Mouse (Mus musculus) activated CD4-positive, CD25-positive, alpha-beta regulatory T cell, adult 4 months (primary cell): ENCODE data around the gene Mre11a. TPM values are rescaled to one million over a fixed set of nuclear protein-coding genes. Genes with fewer than 3 reads are reported as not detected.

ENCODE experiments used
- ATAC-seq: one replicate; pipeline ENCODE4 v1.8.0; 2017
- polyA plus RNA-seq, 2 experiments: library from polyadenylated mRNA; unstranded; fragments of 100-300 nt; shearing (Covaris generic); gene quantifications; one replicate each; pipeline ENCODE4 v1.2.1; 2017

The Mre11a gene
- polyA plus RNA-seq, 2 experiments from 2014 or later = 19.6 to 24.6 TPM

DNA sequence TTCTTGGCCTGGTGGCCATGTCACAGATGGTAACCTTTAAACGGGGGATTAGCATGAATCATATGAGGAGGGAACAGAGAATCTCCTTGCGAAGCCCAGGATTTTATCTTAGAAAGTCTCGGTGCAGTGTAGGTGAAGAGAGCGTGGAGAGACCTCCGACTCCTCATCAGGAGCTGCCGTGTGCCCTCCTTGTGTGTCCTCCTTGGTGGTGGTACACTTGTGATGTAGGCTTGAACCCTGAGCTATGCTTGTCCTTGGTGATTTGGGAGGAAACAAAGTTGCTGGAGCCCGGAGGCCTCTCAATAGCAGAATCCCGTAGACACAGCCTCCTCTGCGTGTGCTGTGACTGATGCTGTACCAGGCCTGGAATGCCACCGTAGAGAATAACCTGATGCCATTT lies 86.3 kb downstream of the Mre11a start:
- no peak for ATAC-seq

DNA sequence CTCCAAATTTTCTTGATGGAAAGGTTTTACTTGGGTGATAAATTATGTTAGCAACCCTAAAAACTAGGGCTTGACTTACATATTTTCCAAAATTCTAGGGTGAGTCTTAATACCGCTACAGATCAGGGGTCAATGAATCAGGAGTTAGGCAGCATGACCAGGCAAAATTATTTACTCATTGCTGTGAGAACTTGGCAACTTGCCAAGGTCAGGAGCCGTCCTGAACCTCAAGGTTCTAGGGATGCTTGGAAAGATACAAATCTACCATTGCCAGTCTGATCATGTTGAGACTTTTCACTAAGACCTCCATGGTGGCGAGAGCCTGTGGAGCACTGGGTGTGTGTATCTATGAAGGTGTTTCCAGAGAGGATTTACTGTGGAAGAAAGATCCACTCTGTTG lies 87.1 kb downstream of the Mre11a start:
- no peak for ATAC-seq

DNA sequence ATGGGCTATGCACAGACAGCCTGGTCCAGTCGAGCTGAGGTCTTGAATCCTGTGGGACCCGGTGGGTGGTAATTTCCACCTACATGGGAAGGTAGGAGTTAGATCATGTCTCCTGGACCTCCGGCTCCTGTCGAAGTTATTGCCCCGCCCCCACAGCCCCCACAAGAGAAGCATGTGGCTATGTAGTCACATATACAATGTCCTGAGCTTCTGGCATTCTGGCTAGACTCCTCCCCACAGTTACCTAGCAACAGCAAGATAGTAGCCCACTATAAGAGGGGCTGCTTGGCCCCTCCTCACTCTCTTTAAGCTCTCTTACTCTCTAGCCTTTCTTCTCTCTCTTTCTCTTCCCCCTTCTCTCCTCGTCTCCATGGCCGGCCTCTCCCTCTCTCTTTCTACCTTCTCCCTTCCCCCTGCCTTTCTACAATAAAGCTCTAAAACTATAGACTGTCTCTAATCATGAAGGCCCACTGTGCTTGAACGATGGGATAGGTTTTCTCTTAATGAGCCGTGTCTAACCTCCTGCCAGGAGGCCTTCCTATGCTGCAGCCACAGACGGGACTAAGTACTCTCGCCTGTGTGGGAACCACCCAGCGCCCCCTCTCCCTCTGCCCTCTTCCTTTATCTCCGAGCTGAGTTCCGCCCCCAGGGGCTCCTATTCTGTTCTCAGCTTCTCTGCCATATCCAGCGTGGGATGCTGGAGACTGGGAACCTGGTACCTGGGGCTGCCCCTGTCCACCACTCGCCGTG lies 87.9 kb downstream of the Mre11a start:
- ATAC-seq = no peak

DNA sequence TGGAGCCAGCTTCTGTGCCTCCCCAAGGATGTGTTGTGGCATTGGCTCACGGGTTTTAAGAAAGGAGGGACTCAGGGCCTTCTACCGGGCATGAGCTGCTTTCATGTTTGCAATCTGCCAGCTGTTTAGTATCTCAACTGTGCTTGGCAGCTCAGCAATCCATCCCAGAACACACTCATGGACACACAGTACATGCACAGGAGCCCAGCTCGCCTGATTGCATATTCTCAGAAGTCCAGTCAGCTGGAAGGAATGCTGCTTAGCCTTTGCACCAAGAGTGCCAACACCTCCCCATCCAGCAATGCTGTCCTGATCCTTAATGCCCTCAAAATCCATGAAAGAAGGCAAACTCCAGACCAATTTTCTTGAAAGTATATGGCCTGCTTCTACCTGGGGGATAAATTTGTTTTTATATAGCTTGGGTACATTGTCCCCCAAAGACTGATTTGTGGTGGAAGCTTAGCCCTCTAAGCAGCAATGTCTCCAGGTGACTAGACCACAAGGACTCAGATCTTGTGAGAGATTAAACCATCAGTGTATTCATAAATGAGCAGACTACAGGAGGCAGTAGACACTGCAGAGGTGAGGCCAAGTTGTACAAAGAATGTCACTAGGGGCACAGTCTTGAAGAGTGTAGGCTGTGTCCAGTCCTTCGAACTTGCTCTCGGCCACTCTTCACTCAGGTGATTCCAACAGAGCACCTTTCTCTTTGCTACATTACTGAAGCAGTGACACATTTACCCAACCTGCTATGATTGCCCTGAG lies 91.5 kb downstream of the Mre11a start:
- ATAC-seq = peak; percentile 74

DNA sequence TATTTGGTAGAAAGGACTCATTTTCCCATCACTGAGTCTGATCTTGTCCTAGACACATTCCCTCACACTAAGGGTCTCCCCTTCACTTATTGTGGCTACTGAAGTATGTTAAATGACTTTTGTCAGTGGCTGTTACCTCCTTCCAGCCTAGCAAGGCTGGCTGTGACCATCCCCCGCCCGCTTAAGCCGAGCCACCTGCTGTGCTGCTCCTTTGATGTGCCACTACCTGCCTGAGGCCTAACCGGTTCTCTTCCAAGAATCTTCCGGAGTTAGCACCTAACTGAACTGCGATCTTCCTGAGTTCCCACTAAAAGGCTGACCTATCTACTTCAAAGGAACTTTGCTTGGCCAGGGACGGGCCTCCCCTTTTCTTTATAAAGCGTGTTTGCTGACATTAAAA lies 92.1 kb downstream of the Mre11a start:
- ATAC-seq = peak; percentile 58

DNA sequence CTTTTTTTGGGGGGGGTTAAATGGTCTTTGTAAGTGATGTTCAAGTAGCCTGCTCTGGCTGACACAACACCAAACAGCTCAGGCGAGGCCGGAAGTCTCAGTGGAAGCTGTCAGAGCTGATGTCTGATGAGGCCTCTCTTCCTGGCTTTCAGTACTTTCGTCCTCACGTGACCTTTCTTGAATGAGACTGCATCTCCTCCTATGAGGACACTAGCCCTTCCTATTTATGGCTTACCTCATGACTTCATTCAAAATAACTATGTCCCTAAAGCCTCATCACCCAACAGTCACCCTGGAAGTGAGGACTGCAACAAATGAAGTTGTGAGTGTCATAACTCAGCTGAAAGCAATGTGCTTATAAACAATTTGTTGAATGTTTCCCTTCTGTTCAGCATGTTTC lies 100.2 kb downstream of the Mre11a start:
- peak; percentile 89 for ATAC-seq

DNA sequence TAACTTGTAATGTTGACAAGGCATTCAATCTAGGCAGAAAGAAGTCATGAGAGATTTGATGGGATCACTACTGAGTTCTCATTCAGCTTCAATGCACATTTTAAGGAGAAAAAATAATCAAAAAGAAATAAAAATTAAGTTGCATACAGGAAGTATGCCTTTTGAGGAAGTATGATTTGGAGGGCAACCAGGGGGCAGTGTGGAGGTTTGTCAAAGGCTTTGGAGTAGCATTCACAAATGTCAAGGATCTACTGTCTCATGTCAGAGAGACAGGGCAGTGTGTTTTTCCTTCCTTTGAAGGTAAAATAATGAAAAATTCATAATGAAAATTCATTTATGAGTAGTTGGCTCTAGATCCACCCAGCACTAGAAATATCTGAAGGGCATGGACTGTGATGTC lies 100.7 kb downstream of the Mre11a start:
- no peak for ATAC-seq

DNA sequence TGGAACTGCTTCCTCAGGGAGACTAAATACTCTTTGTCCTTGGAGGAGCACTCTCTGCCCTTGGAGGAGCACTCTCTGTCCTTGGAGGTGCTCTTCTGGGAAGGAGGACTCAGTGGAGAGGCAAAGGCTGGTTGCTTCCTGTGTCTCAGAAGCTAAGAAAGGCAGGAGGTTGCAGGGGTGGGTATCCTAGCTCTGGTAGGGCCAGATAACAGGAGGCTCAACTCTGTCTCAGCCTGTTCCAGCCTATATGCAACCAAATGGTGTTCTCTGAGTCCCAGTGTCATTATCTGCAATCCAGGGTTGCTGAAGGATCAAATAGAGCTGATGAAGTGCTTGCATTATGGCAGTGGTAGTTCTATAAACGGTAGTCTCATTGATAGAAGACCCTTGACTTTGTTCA lies 101.5 kb downstream of the Mre11a start:
- ATAC-seq = no peak

Other genes starting within 250 kb of the Mre11a start
- under 1 TPM; 0.32 to 0.57 TPM for gene Amotl1, start 139.6 kb upstream of the Mre11a start, polyA plus RNA-seq
- under 1 TPM in 1 of 2 experiments, not detected in 1; 0.45 TPM for gene Piwil4, start 43.9 kb upstream of the Mre11a start, polyA plus RNA-seq
- gene Fut4, start 32.3 kb upstream of the Mre11a start, polyA plus RNA-seq = under 1 TPM; 0.08 to 0.14 TPM
- gene 1700012B09Rik, start 13.6 kb upstream of the Mre11a start, polyA plus RNA-seq = not detected
- gene Ankrd49, start 202 bp downstream of the Mre11a start, polyA plus RNA-seq = 10 to 100 TPM; 25.5 to 30.9 TPM
- gene Gpr83, start 75.6 kb downstream of the Mre11a start, polyA plus RNA-seq = 10 to 100 TPM; 88.3 to 94.9 TPM
- 1,000 to 10,000 TPM in 1 of 2 experiments, 100 to 1,000 TPM in 1; 971 to 1,075 TPM for gene Izumo1r, start 119.3 kb downstream of the Mre11a start, polyA plus RNA-seq